Mouse (Mus musculus): ENCODE measurements around the gene Mlec.

Gene Mlec

DNA sequence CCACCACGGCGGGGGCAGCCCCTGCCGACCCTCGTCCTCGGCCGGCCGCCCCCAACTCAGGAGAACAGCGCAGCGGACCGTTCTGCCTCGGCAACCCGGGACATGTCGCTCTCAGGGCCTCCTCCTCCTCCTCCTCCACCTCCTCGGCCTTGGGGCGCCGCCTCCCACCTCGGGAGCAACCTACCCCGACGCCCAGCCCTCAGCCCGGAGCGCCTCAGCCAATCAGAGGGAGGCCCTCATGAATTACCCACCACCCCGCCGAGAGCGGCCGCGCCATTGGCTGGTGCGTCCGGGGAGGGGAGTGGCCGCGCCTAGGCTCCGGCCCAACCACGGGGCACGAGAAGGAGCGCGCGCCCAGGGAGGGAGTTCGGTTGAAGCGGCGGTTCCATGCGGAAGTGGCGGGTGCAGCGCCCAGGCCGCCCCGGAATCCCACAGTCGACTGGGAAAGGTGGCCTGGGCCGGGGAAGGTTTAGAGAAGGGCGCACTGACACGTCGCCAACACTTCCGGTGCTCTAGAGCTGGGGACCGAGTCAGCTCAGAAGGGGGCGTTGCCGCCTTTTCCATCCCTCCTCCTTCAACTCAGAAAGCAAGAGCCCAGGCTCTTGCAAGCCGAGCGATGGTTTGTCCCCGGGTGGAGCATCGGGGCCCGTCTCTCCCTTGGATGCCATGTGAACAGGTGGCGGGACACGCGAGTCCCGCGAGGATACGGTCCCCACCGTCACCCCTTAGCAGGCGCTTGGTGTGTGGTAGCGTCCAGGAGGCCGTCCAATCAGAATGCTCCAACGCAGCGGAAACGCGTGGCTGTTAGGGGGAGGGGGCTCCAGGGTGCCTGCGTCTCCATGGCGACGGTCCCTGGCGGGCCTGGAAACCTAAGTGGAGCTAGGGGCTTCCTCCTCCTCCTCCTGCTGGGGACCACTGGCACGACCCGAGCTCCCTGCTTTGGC is at the start of gene Mlec:
TSS of gene Mlec (minus strand) at position 140 of the 944 bp plus-strand sequence.
- DNase-seq = peak; percentile 99

GRCm38 (mm10) chr5:115207244-115207643 is 49.3 kb upstream of the Mlec start:
- no peak for DNase-seq

- DNase-seq = peak; percentile 77
Measured at GRCm38 (mm10) chr5:115204562-115205311, 46.8 kb upstream of the Mlec start.

DNA sequence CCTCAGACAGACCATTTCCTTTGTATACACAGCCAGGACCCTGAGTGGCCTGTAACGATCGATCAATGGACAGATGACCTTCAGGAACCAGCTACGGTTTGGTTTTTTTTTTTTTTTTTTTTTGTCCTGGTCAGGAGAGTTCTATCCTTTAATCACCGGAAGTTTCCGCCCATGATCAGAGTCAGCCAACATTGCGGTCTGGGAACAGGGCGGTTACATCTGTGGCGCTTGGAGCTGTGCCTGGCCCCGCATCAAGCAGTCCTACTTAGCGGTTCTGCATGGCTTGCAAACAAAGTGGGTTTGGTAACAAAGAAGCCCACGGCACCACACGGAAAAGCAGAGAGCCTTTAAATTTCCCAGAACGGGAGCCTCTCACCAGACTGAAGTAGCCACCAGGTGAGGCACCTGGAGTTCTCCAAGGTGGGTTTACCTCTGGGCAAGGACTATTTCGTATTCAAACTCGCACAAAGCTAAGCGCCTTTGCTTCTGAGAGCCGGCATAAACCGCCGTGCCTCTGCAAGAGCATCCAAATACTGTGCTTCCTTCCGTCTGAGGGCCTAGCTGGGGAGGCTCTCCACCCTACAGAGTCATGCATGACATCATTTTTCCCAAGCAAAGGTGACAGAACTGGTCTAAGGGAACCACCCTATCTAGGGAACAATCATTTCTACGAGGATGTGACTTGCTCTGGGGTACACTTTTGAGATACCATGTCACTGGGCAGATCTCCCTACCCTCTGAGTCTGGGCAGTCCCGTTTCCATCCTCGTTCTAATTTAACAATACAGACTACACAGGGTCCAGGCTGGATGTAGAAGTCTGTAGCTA is 46.0 kb upstream of the Mlec start:
- no peak for DNase-seq

DNA sequence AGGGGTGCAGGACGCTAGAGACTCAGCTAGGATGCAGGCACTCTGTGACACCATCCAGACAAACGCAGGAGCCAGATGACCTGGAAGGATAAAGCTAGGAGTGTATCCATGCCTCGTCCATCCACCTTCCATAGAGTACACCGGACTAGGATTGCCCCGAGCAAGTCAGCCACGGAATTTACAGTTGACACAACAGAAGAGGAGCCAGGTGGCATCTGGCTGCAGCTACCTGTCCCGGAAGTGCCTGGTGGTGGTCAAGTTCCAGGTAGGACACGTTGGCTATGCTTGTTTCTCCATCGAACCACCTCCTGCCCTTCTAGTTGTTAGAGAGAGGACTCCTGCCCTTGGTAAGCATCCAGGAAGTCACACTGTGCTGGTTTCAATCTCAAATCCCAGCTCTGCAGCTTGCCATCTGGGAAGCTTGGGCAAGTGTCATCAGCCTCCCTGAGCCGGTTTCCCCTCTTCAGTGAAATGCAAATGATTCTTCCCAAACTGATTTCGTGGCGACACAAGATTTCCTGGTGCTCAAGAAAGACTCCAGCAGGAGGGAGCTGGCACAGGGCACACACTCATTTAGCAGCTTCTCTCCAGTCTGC is 36.7 kb upstream of the Mlec start:
- DNase-seq = no peak

DNA sequence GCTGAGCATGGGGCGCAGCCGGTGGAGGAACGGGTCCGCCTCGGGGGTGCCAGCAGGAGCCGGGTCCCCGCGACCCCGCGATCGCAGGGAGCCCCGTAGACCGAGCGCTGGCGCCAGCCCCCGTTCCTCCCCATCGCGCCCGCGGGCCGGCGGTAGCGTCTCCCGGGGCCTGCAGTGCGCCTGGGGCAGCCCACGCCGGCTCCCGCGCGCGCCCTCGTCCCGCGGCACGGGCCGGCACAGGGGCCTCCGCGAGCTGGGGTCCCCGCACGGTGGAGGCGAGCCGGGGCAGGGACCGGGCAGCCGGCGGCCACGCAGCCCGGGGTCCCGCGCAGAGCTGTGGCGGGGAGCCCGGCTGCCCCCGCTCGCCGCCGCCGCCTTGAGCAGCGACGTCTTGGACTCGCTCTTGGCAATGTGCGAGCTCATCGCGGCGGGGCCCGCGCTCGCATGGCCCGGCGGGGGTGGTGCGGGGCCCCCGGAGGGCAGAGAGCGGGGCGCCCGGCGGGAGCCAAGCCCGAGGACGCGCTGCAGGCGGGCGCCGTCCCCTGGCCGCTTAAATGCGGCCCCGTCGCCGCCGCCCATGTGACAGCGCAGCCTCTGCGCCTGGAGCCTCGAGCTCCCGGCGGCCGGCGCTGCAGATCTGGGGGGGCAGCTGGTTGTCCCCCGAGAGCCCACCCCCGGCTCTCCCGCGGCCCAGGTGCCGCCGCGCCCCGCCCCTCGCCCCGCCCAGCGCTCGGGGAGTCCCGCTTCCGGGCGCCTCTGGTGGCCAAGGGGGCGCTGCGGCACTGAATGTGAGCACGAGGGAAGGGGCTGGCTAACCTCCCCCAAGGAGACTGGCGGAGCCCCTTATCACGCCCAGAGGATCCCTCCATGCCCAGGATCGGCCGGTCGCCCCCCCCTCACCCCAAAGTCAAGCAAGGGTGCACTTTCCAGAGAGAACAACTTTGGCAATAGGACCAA is 36.0 kb upstream of the Mlec start, which contains the start of gene Cabp1:
TSS of gene Cabp1 (minus strand) at position 713 of the 957 bp plus-strand sequence.
- DNase-seq = peak; percentile 71

DNA sequence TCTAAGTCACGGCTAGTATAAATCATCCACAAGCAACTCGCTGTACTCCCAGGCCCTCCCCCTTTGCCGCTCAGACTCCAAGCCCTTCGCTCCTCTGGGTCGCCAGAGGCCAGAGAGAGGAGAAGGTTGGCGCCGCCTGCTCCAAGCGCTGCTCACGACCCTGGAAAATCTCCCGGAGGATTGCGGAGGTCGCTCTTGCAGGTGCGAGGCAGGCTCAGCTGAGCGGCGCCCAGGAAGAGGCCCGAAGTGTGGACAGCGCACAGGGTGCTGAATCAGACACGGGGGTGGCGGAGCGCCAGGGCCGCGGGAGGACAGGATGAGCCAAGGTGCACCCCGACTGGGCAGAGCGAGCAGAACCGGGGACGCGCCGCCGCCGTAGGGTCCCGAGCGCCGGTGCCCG is 35.2 kb upstream of the Mlec start:
- DNase-seq = peak; percentile 75

GRCm38 (mm10) chr5:115192828-115193195 is 34.8 kb upstream of the Mlec start:
- DNase-seq = no peak

GRCm38 (mm10) chr5:115191880-115192827 is 34.2 kb upstream of the Mlec start:
- DNase-seq = no peak

DNA sequence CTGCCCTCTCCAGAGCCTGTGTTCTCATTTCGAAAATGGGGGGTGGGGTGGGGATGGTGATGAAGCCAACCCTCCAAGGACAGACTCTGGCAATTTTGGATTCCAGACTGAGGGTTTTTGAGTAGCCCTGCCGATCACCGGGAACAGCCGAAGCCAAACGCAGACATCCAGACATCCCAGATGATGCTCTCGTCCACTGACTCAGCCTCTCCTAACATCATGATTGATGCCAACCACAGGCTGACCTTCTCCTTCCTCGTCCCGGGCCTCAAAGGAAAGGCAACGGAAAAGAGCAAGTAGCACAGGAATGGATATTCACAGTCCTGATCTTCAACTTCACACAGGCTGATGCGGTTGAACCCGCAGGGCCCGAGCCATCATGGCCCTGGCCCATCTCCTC is 32.1 kb upstream of the Mlec start:
- DNase-seq = no peak

GRCm38 (mm10) chr5:115188824-115189223 is 30.8 kb upstream of the Mlec start:
- DNase-seq = no peak

- DNase-seq = peak; percentile 95
Measured at GRCm38 (mm10) chr5:115187188-115188131, 29.5 kb upstream of the Mlec start.

- DNase-seq = no peak
Measured at GRCm38 (mm10) chr5:115186371-115187073, 28.5 kb upstream of the Mlec start.

DNA sequence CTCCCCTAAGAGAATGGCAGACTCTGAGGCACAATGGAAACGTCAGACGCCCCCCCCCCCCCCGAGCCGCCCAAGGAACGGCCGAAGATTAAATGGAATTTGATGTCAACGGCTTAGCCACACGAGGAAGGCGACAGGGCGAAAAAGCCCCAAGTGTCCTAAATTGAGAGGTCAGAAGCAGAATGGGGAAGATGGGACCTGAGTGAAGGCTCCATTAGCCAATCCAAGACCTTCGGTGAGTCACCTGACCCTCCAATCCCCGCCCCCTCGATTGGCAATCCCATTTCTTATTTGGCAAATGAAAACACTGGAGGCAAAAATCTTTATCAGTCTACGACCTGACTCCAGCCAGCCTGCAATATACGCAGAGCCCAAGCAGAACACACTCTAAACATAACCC is 26.7 kb upstream of the Mlec start:
- peak; percentile 64 for DNase-seq

GRCm38 (mm10) chr5:115183482-115183881 is 25.5 kb upstream of the Mlec start:
- DNase-seq = no peak

GRCm38 (mm10) chr5:115182925-115183324 is 24.9 kb upstream of the Mlec start:
- no peak for DNase-seq

DNA sequence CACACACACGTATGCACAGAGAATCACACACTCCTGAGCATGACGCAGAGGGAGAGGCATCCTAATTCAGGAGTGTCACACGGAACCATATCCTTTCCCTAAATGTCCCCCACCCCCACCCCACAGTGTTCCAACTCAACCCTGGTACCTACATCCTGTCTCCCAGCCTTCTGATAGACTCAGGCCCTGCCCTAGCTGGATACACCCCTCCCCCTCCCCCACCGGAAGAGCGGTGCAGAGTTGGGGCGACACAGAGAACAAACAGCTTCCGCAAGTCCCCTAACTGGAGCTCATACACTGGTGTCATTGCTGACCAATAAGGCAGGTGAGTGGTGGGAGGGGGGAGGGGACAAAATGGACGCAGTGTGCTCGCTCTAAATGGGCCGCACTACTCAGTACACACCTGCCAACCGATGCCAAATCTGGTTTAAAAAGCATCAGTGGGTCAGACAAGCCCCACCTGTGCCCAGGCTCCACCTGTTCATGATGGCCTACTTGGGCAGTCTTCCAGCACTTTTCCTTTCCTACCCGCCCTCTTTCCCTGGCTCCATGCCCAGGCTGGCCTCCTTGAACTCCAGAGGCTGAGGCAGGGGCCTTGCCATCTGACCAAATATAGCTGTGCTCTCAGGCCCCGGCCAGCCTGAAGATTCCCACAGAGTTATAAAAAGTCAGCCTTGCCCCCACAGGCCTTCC is 23.4 kb upstream of the Mlec start:
- peak; percentile 73 for DNase-seq

DNA sequence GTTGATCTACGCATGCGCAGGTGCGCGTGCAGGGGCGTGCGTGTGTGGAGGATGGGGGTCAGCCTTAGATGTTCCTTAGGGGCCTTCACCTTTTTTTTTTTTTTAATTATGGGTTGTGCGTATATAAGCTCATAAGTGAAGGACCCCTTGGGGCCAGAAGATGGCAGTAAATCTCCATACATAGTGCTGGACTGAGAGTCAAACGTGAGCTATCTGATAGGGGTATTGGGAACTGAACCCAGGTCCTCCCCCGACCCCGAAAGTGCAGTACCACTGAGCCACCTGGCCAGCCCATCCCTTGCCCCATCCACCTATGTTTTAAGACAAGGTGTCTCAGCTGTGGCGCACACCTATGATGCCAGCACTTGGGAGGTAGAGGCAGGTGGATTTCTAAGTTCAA is 21.6 kb upstream of the Mlec start:
- no peak for DNase-seq
